Mouse (Mus musculus) stomach, postnatal 0 days (tissue): ENCODE results near the gene Rfxap. TPM values are rescaled to one million over a fixed set of nuclear protein-coding genes. Genes with fewer than 3 reads are reported as not detected.
A peak's percentile ranks its signal among the peaks of the same experiment; 100 is the strongest.
"Not testable (repeated sequence)": the region's sequence is repeated elsewhere in the genome, so short reads cannot be mapped to it uniquely, and the experiment has no call there.

Experiments
- ATAC-seq: fragments of 200-750 bp; cut with Nextera tagmentation; 2 replicates; pipeline ENCODE4 v1.8.0; 2017; ENCODE audit not compliant: low FRiP score, low TSS enrichment
- DNase-seq: peaks from one replicate; pipeline ENCODE4 v3.0.0-alpha.2; 2016; ENCODE audit warnings: low spot score
- H3K27ac ChIP-seq: fragments of 300-500 bp; sonication (generic); replicated peaks from 2 replicates; pipeline ENCODE4 v1.5.1; 2014; ENCODE audit warnings: mild to moderate bottlenecking, control low read depth
- H3K27me3 ChIP-seq: fragments of 300-500 bp; sonication (generic); 2 replicates; pipeline ENCODE4 v1.6.1; 2014; ENCODE audit warnings: low read length; ENCODE audit not compliant: control insufficient read depth, insufficient read depth
- H3K36me3 ChIP-seq: fragments of 300-500 bp; sonication (generic); 2 replicates; pipeline ENCODE4 v1.6.1; 2014; ENCODE audit warnings: low read length, mixed read lengths; ENCODE audit not compliant: control insufficient read depth, insufficient read depth
- H3K4me1 ChIP-seq: fragments of 300-500 bp; sonication (generic); replicated peaks from 2 replicates; pipeline ENCODE4 v1.6.1; 2014; ENCODE audit warnings: antibody characterized with exemption; ENCODE audit not compliant: control insufficient read depth, insufficient read depth
- H3K4me2 ChIP-seq: fragments of 300-500 bp; sonication (generic); replicated peaks from 2 replicates; pipeline ENCODE4 v1.6.1; 2014; ENCODE audit warnings: low read depth, mild to moderate bottlenecking, control low read depth, moderate library complexity
- H3K4me3 ChIP-seq: fragments of 300-500 bp; sonication (generic); 2 replicates; pipeline ENCODE4 v1.5.1; 2014; ENCODE audit warnings: low read depth, low read length, control low read depth
- H3K9ac ChIP-seq: fragments of 300-500 bp; sonication (generic); 2 replicates; pipeline ENCODE4 v1.6.1; 2014; ENCODE audit warnings: mild to moderate bottlenecking, low read length, control low read depth, mixed read lengths
- H3K9me3 ChIP-seq: fragments of 300-500 bp; sonication (generic); 2 replicates; pipeline ENCODE4 v1.6.1; 2016; ENCODE audit warnings: low read length; ENCODE audit not compliant: control insufficient read depth
- CTCF ChIP-seq: IDR thresholded peaks from 2 replicates; pipeline ENCODE4 v1.5.1; 2016; ENCODE audit warnings: antibody characterized with exemption, low read depth, mild to moderate bottlenecking, moderate library complexity
- EP300 ChIP-seq: optimal IDR thresholded peaks from 2 replicates; pipeline ENCODE3; 2016; ENCODE audit warnings: antibody characterized with exemption
- WGBS: fragments of 180-500 bp; shearing (Covaris S2); extraction: QIAGEN DNeasy Blood & Tissue Kit; methylation state at CpG from one replicate; pipeline ENCODE4 v1.1.7; 2014; 5-methylcytosine and 5-hydroxymethylcytosine counted together
- polyA plus RNA-seq: library from polyadenylated mRNA; unstranded; fragments of >200 nt; fragmentation: Nextera tagmentation; extraction: Ambion mirVana; gene quantifications from 2 replicates; pipeline ENCODE4 v1.2.1, GENCODE M21; 2015

Gene Rfxap
- polyA plus RNA-seq, 1 experiment from 2014 or later, result 24.7 TPM

GRCm38 (mm10) chr3:54773613-54774012 lies 34.0 kb downstream of the Rfxap start:
- H3K4me3 ChIP-seq, result no peak overlapping the region
- no peaks in the 10 kb centered on the region for H3K36me3 ChIP-seq
- no peak for ATAC-seq
- no peaks in the 10 kb centered on the region for H3K27me3 ChIP-seq
- no peak overlapping the region for H3K27ac ChIP-seq
- no peak overlapping the region for H3K9ac ChIP-seq
- no peaks in the 10 kb centered on the region for H3K9me3 ChIP-seq
- H3K4me2 ChIP-seq, result no peak overlapping the region
- no peaks in the 10 kb centered on the region for H3K4me1 ChIP-seq
- TF ChIP-seq EP300 (no peak), CTCF (peak; percentile 33)
- DNase-seq, result no peak
- WGBS, result 89% methylated on average over 6 of the region's 6 CpGs

DNA sequence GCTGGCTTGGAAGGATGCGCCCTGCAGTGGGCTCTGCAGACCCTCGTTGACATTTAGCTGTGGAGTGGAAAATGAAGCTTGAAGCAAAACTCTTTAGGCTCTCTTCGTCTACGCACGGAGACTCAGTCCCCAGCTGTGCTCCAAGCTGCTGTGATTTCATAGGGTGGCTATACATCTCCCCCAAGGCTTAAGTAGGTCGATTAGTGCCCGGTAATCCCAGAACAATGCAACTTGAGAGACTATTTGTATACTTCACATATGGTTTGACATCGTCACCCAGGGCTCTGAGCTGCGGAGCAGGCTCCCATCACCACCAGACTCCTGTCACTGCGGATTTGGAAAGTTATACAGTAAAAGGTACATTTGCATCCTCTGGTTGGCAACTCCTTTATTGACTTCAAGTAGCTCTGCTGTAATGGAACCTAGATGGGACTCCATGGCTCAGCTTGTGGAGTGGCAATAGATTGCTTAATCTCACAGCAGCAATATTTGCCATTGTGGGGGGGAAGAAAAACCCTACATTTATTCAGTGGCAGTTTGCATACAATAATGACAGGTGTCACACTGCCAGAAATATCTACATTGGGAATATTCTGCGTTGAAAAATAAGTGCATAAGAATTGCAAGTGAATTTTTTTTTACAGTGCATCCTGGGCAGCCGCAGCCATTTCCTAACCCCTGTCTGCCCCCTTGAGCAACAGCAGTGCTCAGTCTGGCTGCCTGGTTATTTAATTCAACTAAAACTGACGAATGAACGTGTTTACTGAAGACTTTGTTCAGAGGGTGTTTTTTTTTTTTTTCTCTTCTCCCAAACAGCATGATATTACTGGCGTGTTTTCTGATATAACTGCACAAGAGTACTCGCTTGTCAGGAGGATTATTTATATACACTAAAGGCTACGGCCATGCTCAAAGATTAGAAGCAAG lies 38.0 kb downstream of the Rfxap start:
- H3K4me2 ChIP-seq, result no peak overlapping the region
- no peak overlapping the region for H3K9ac ChIP-seq
- H3K36me3 ChIP-seq, result no peaks in the 10 kb centered on the region
- DNase-seq, result no peak
- 54% methylated on average over 17 of the region's 17 CpGs for WGBS
- no peak for ATAC-seq
- no peak overlapping the region for H3K4me3 ChIP-seq
- no peaks in the 10 kb centered on the region for H3K27me3 ChIP-seq
- TF ChIP-seq CTCF, result no peak
- no peak for TF ChIP-seq EP300
- no peaks in the 10 kb centered on the region for H3K9me3 ChIP-seq
- no peak overlapping the region for H3K27ac ChIP-seq
- no peaks in the 10 kb centered on the region for H3K4me1 ChIP-seq

GRCm38 (mm10) chr3:54768592-54768991 lies 39.0 kb downstream of the Rfxap start:
- Histone ChIP-seq H3K4me1 (no peaks in the 10 kb centered on the region), H3K9ac (no peak overlapping the region), H3K9me3 (no peaks in the 10 kb centered on the region), H3K27me3 (no peaks in the 10 kb centered on the region), H3K4me2 (no peak overlapping the region), H3K36me3 (no peaks in the 10 kb centered on the region), H3K4me3 (no peak overlapping the region), H3K27ac (no peak overlapping the region)
- WGBS, result 84% methylated on average over 8 of the region's 8 CpGs
- TF ChIP-seq EP300, result no peak
- no peak for TF ChIP-seq CTCF
- no peak for ATAC-seq
- DNase-seq, result no peak

DNA sequence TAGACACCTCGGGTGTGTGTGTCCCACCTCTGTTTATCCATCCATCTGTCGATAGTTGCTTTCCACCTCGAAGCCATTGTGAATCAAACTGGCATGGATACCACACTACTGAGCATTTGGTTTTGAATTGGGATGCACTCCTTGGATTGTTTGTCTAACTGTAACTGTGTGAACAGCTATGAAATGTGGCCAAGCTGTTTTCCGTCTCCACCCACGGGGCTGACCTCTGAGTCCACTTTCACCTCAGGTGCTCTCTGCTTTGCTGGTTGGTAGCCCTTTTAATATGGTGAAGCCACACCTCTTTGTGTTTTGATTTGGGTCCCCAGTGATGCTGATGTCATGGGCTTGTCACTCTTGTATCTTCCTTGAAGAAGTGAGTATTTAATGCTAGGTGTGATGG lies 40.8 kb downstream of the Rfxap start:
- no peaks in the 10 kb centered on the region for H3K27me3 ChIP-seq
- WGBS, result 50% methylated on average over 5 of the region's 5 CpGs
- no peaks in the 10 kb centered on the region for H3K4me1 ChIP-seq
- H3K9ac ChIP-seq, result no peak overlapping the region
- TF ChIP-seq EP300 (no peak), CTCF (no peak)
- DNase-seq (no peak), ATAC-seq (no peak)
- 0 out of 2 replicates have a peak overlapping the region, but pooled peaks have one; percentile 35 for H3K27ac ChIP-seq
- H3K4me3 ChIP-seq, result no peak overlapping the region
- H3K36me3 ChIP-seq, result no peaks in the 10 kb centered on the region
- no peaks in the 10 kb centered on the region for H3K9me3 ChIP-seq
- H3K4me2 ChIP-seq, result 0 out of 2 replicates have a peak overlapping the region, but pooled peaks have one; percentile 20

DNA sequence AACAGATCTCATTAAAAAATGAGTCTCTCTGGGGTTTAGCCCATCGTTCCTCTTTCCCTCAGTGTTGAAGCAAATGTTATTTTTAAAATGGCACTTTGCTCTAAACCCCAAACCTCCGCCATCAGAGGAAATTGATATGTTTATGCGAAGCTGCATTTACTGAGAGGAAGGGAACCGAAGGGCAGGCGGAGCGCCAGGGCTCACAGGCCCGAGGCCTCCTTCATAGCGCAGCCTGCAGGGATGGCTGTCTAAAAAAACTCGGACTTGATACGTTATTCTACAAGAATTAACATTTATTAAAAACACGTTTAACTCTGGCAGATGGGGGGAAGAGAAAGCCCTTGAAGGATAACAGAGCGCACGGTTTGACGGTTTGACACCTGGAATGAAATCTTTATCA lies 41.6 kb downstream of the Rfxap start:
- TF ChIP-seq EP300, result no peak
- WGBS, result 47% methylated on average over 14 of the region's 14 CpGs
- no peak for DNase-seq
- Histone ChIP-seq H3K4me3 (no peak overlapping the region), H3K9me3 (no peaks in the 10 kb centered on the region), H3K36me3 (no peaks in the 10 kb centered on the region), H3K27ac (0 out of 2 replicates have a peak overlapping the region, but pooled peaks have one; percentile 35), H3K27me3 (no peaks in the 10 kb centered on the region), H3K4me1 (no peaks in the 10 kb centered on the region), H3K4me2 (0 out of 2 replicates have a peak overlapping the region, but pooled peaks have one; percentile 1), H3K9ac (no peak overlapping the region)
- no peak for ATAC-seq

DNA sequence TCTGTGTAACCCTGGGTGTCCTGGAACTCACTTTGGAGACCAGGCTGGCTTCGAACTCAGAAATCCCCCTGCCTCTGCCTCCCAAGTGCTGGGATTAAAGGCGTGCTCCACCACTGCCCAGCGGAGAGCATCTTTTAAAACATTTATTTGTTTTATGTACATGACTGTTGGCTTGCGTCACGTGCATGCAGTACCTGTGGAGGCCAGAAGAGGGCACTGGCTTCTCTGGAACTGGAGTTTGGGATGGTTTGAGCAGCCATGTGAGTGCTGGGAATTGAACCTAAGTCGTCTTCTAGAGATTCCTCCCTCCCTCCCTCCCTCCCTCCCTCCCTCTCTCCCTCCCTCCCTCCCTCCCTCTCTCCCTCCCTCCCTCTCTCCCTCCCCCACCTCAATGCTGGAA lies 42.1 kb downstream of the Rfxap start:
- DNase-seq, H3K4me3 ChIP-seq, H3K9ac ChIP-seq, H3K4me1 ChIP-seq, H3K27ac ChIP-seq, ATAC-seq, H3K36me3 ChIP-seq, H3K27me3 ChIP-seq, H3K9me3 ChIP-seq, H3K4me2 ChIP-seq: not testable (repeated sequence)
- peak; percentile 62 for TF ChIP-seq CTCF
- WGBS, result 85% methylated on average over 6 of the region's 6 CpGs
